Mouse (Mus musculus) G1E-ER4 (cell line): ENCODE data around the gene Jam3. TPM values are rescaled to one million over a fixed set of nuclear protein-coding genes. Genes with fewer than 3 reads are reported as not detected.

Experiments used
- GATA1 ChIP-seq: IDR thresholded peaks from one replicate; pipeline ENCODE4 v1.8.0; 2012; ENCODE audit warnings: low read length, inconsistent platforms
- polyA plus RNA-seq: library from polyadenylated mRNA; stranded (reverse); fragments of >175 nt; gene quantifications from 2 replicates; pipeline ENCODE4 v1.2.3, GENCODE M21; 2012

Jam3 gene
- not detected in 2 replicates for polyA plus RNA-seq

GRCm38 (mm10) chr9:27154763-27155530 is at the start of gene Jam3:
Gene Jam3, minus strand, starts transcription at chr9:27155421.
- no peak for TF ChIP-seq GATA1

- TF ChIP-seq GATA1 = no peak
Measured at GRCm38 (mm10) chr9:27204201-27204600, 49.0 kb upstream of the Jam3 start.

GRCm38 (mm10) chr9:27203134-27203533 is 47.9 kb upstream of the Jam3 start:
- TF ChIP-seq GATA1 = no peak

DNA sequence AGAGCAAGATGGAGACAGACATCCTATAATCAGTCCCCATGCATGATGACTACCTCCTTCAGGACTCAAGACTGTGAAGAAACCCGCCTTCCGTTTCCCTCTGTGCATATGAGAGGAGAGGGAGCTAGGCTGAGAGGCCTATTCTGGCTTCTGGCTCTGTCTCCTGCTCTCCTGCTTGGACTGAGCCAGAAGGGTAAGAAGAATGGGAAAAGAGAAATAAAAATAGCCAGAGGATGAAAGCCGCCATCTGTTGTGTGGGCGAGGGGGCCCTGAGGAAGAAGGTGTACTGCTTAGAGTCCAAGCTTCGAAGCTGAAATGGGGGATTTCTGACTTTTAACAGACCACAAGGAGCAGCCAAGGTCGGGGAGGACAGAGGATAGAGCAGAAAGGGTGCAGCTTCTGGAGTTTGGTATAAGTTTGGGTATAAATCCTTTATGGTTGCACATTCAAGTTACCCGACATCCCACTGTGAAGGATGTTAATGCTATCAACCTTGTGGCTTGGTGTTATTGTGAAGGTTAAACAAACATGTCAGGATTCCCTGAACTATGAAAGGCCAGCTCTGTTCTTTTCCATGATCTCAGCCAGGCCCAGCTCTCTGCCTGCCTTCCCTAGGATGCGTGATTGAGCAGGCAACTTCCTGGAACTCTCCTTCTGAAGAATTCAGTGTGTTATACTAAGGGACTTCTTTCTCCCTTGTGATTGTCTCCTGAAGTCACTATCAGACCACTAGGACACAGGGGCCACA is 46.4 kb upstream of the Jam3 start:
- TF ChIP-seq GATA1 = no peak

- no peak for TF ChIP-seq GATA1
Measured at GRCm38 (mm10) chr9:27193592-27194080, 38.4 kb upstream of the Jam3 start.

- no peak for TF ChIP-seq GATA1
Measured at GRCm38 (mm10) chr9:27192761-27193591, 37.8 kb upstream of the Jam3 start.

DNA sequence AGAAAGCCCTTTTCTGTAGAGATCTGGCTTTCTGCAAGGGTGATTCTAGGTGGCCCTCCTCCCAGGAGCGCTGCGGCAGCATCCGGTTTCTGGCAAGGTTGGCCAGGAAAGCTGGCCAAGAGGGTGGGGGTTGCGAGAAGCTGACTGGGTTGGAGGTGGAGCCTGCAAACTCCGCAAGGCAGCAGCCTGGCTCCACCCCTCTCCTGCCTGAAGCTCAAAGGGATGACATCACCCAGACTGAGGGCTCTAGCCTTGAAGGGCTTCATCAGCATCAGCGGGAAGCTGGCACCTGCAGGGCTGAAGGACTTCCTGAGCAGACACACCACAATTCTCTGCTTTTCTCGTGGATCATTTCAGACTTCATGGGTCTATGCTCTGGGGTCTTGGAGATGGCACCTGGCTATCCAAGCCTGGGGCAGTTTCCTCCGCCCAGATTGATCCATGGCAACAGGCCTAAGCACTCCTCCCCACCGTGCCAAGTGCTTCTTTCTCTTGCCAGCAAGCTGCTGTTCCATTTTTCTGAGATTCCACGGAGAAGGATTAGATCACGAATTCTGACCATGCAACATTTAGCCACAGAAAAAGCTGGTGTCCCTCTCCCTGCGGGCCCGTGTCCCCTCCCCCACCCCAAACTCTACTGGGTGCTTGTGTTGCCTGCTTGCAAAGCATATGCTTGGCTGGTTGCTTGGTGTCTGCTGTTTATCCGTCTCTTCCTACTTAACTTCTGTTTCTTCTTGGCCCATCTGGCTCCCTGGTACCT is 37.0 kb upstream of the Jam3 start:
- TF ChIP-seq GATA1 = no peak

- no peak for TF ChIP-seq GATA1
Measured at GRCm38 (mm10) chr9:27191501-27191981, 36.3 kb upstream of the Jam3 start.

DNA sequence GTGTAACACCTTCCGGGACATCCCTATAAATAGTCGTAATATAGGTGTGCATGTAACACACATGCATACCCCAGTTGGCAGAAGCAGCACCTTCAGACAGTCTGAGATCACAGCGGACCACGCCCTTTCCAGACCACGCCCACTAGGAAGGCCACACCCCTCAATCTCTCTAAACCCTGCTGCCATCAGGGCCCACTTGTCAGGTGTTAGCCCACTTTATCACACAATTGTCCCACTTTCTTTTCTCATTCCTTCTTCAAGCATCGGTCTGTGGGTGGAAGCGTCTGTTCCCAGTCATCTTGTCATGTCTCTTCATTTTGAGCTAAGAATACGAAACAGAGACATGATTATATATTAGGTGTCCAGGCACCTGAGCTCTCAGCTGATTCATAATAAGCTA is 35.2 kb upstream of the Jam3 start:
- no peak for TF ChIP-seq GATA1

DNA sequence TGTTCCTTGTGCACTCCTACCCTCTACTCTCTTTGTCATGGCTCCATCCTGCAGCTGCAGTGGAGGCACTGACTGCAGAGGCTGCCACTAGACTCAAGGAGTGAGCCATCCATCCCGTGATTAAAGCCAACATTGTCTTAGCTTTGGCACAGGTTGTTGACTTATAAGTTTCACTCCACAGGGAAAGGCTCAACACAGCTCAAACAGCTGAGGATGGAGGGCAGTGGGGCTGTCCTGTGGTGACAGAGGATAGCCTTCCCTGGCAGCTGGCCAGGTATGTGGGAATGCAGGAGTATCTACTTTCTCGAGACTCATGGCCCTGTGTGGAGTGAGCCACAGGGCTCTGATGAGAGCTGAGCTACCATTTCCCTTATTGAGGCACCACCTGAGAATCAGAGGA is 34.1 kb upstream of the Jam3 start:
- TF ChIP-seq GATA1 = no peak

DNA sequence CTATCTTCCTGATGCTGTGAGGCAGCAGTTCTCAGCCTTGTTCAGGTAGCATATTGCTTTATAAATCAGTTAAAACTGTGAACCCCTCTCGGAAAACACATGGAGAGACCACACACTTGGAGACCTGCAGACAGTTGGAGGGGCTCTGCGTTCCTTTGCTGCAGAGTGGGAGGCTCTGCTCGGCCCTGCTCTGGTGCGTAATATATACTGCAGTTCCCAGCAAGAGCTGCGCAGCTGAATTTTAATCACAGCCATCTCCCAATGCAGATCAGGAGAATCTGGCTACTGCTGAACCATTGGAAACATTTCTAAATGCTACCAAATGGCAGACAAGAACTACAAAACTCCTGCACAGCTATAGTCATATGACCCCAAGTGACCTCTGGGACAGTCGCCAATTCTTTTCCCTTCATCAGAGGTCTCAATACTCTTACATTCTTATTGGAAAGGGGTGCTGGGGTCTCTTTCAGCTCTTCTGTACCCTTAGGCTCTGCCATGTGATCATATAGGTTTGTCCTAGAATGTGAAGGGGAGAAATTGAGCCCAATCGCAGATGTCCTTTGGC is 33.5 kb upstream of the Jam3 start:
- TF ChIP-seq GATA1 = no peak

DNA sequence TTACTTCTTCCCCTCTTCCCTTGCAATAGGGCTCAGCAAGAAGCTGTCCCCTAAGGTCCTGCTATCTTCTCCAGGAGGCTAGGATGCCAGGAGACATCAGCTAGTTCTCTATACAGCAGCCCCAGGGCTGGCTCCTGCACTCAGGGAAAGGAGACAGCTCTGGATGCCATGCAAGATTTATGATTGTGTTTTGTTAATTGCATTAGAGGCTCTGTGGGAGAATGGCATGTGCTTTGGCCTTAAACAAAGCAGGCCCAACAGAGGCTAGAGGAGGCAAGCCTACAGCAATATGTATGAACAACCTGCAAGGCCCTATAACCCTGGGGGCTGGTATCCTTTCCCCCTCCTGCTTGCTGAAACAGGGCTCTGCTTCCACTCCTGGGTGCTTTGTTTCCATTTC is 30.6 kb upstream of the Jam3 start:
- TF ChIP-seq GATA1 = no peak

DNA sequence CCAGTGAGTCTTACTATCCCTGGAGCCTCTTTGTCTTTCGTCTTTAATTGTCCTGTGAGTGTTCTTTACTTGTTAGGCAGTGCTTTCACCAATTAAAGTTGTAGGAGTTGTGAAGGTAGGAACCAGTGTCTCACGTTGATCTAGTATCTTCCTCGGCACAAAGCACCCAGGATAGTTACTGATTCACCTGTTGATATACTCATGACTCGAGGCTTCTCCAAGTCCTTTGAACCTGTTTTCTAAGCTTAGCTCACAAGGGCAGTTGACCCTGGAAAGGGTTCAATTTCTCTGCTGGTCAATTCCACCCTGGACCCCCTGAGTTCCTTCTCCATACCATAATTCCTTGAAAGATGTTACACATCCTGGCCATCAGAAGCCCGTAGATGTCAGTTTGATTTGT is 26.9 kb upstream of the Jam3 start:
- TF ChIP-seq GATA1 = no peak

DNA sequence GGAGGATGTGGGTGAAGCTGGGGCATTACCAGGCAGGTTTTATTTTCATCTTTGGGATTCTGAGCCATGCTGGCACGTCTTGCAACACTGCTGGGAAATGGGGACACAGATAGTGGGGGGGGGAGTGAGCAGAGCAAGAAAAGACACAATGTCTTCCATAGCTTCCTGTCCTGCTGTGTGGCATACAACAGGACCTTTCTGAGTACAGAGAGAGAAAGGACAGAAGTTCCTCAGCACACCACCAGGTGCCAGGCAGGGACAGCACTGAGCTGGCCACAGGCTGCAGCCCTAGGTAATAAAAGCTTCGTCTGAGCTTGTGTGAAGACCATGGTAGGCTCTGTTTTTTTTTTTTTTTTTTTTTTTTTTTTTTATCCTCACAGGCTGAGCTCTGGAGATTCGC is 25.3 kb upstream of the Jam3 start:
- TF ChIP-seq GATA1 = no peak

GRCm38 (mm10) chr9:27178935-27179334 is 23.7 kb upstream of the Jam3 start:
- TF ChIP-seq GATA1 = no peak
